Mouse (Mus musculus) liver, adult 2 months (tissue): Measurements from ENCODE around the gene Hp1bp3. TPM values are rescaled to one million over a fixed set of nuclear protein-coding genes. Genes with fewer than 3 reads are reported as not detected.

Experiments
- DNase-seq: peaks from one replicate; pipeline ENCODE4 v3.0.0-alpha.2; 2011; ENCODE audit warnings: low read depth, low spot score; ENCODE audit errors: extremely low read depth
- H3K27ac ChIP-seq: fragments of 200-500 bp; replicated peaks from 2 replicates; pipeline ENCODE4 v1.5.1; 2012; ENCODE audit warnings: low read depth, mild to moderate bottlenecking, control low read depth, inconsistent platforms, low read length; ENCODE audit not compliant: insufficient read depth
- H3K27me3 ChIP-seq: fragments of 200-500 bp; 2 replicates; pipeline ENCODE4 v1.6.1; 2012; ENCODE audit warnings: mild to moderate bottlenecking, moderate library complexity, low read length, inconsistent platforms; ENCODE audit not compliant: control insufficient read depth, insufficient read depth
- H3K36me3 ChIP-seq: fragments of 200-500 bp; 2 replicates; pipeline ENCODE4 v1.6.1; 2012; ENCODE audit warnings: low read length, inconsistent platforms; ENCODE audit not compliant: control insufficient read depth, insufficient read depth
- H3K4me1 ChIP-seq: fragments of 200-500 bp; 2 replicates; pipeline ENCODE4 v1.6.1; 2011; ENCODE audit warnings: low read length; ENCODE audit not compliant: control insufficient read depth, insufficient read depth
- H3K4me3 ChIP-seq: fragments of 200-500 bp; 2 replicates; pipeline ENCODE4 v1.5.1; 2011; ENCODE audit warnings: low read depth, mild to moderate bottlenecking, control low read depth, low read length, moderate library complexity; ENCODE audit not compliant: insufficient read depth
- H3K79me2 ChIP-seq: fragments of 200-500 bp; 2 replicates; pipeline ENCODE4 v1.6.1; 2012; ENCODE audit warnings: inconsistent platforms, mild to moderate bottlenecking, low read length, moderate library complexity; ENCODE audit not compliant: control insufficient read depth, insufficient read depth
- H3K9ac ChIP-seq: fragments of 200-500 bp; 2 replicates; pipeline ENCODE4 v1.6.1; 2012; ENCODE audit warnings: low read depth, mild to moderate bottlenecking, control low read depth, inconsistent platforms, low read length
- CTCF ChIP-seq: fragments of 200-500 bp; IDR thresholded peaks from 2 replicates; pipeline ENCODE4 v1.5.1; 2011; ENCODE audit warnings: low read depth, low read length, control low read depth
- POLR2A ChIP-seq: fragments of 200-500 bp; IDR thresholded peaks from 2 replicates; pipeline ENCODE4 v1.6.1; 2011; ENCODE audit warnings: low read length, control low read depth; ENCODE audit not compliant: insufficient read depth; ENCODE audit errors: extremely low read depth
- WGBS: fragments of 180-500 bp; shearing (Covaris S2); methylation state at CpG from one replicate; pipeline ENCODE4 v1.1.7; 2018; 5-methylcytosine and 5-hydroxymethylcytosine counted together
- polyA plus RNA-seq: library from polyadenylated mRNA; depleted of rRNA; stranded (reverse); fragments of >200 nt; gene quantifications from 2 replicates; pipeline ENCODE4 v1.2.3, GENCODE M21; 2012
- total RNA-seq: library from RNA; depleted of rRNA; stranded (reverse); fragments of >200 nt; gene quantifications from 2 replicates; pipeline ENCODE4 v1.2.3, GENCODE M21; 2014

The Hp1bp3 gene
- total and polyA plus RNA-seq, 2 experiments: 32.6 to 43.7 TPM

- DNase-seq: no peak
- no peak overlapping the region for H3K27ac ChIP-seq
- H3K36me3 ChIP-seq: peaks cover 56% of the 10 kb centered on the region
- no peak overlapping the region for H3K4me3 ChIP-seq
- no peaks in the 10 kb centered on the region for H3K27me3 ChIP-seq
- H3K4me1 ChIP-seq: peaks cover 13% of the 10 kb centered on the region
- peaks cover 15% of the 10 kb centered on the region; the same call in 1 of the 2 replicates for H3K79me2 ChIP-seq
- WGBS: 88% methylated on average over 10 of the region's 10 CpGs
- no peak for TF ChIP-seq POLR2A
- no peak for TF ChIP-seq CTCF
- H3K9ac ChIP-seq: no peak overlapping the region
These were observed 7.5 kb downstream of the Hp1bp3 start for GRCm38 (mm10) chr4:138223623-138224022.

- no peak for TF ChIP-seq POLR2A
- no peak for TF ChIP-seq CTCF
- no peak for DNase-seq
- WGBS: 84% methylated on average over 27 of the region's 27 CpGs
- Histone ChIP-seq H3K9ac (no peak overlapping the region), H3K27me3 (peaks cover 8% of the 10 kb centered on the region; the same call in 1 of the 2 replicates), H3K79me2 (no peaks in the 10 kb centered on the region), H3K36me3 (peaks cover 26% of the 10 kb centered on the region), H3K4me1 (no peaks in the 10 kb centered on the region), H3K27ac (no peak overlapping the region), H3K4me3 (no peak overlapping the region)
These were observed 30.9 kb downstream of the Hp1bp3 start for GRCm38 (mm10) chr4:138246756-138247665.

- Histone ChIP-seq H3K27me3 (peaks cover 8% of the 10 kb centered on the region; the same call in 1 of the 2 replicates), H3K4me3 (peak within 1 kb of the TSS; percentile 16; the same call in 1 of the 2 replicates), H3K79me2 (no peaks in the 10 kb centered on the region), H3K4me1 (no peaks in the 10 kb centered on the region), H3K27ac (no peak within 1 kb of the TSS), H3K9ac (no peak within 1 kb of the TSS), H3K36me3 (peaks cover 3% of the 10 kb centered on the region; the same call in 1 of the 2 replicates)
- no peak for DNase-seq
- WGBS: 2% methylated on average over 74 of the region's 74 CpGs
- TF ChIP-seq POLR2A (no peak), CTCF (no peak)
These were observed 34.2 kb downstream of the Hp1bp3 start, which contains the start of the genes Sh2d5 and Kif17 for GRCm38 (mm10) chr4:138250088-138250960. Gene Sh2d5, plus strand, starts transcription at chr4:138250403. Gene Kif17, plus strand, starts transcription at chr4:138250435.

- H3K9ac ChIP-seq: no peak overlapping the region
- H3K4me3 ChIP-seq: no peak overlapping the region
- no peak for DNase-seq
- H3K27me3 ChIP-seq: peaks cover 8% of the 10 kb centered on the region; the same call in 1 of the 2 replicates
- 6% methylated on average over 14 of the region's 14 CpGs for WGBS
- TF ChIP-seq CTCF (no peak), POLR2A (no peak)
- no peaks in the 10 kb centered on the region for H3K36me3 ChIP-seq
- H3K27ac ChIP-seq: no peak overlapping the region
- no peaks in the 10 kb centered on the region for H3K79me2 ChIP-seq
- no peaks in the 10 kb centered on the region for H3K4me1 ChIP-seq
These were observed 35.7 kb downstream of the Hp1bp3 start for GRCm38 (mm10) chr4:138251819-138252218.

DNA sequence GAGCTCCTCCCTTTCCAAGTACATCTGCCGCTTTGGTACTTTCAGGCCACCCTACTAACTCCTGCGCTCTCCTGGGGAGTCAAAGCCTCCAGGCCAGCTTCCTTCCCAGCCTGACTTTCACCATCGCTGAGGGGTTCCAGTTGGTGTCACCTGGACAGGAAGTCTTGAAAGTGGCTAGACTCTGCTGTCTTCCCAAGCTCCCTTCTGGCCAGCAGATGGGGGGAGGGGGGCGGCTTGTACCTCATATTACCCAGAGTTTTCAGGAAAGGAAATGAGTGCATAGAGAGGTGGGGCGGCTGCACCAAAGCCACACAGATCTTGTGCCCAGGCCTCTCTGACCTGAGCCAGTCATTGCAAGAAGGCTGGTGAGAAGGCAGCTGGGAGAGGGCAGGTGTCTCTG, 36.1 kb downstream of the Hp1bp3 start:
- WGBS: 57% methylated on average over 5 of the region's 5 CpGs
- H3K4me3 ChIP-seq: no peak overlapping the region
- DNase-seq: no peak
- TF ChIP-seq CTCF: no peak
- TF ChIP-seq POLR2A: no peak
- no peaks in the 10 kb centered on the region for H3K36me3 ChIP-seq
- no peak overlapping the region for H3K27ac ChIP-seq
- no peaks in the 10 kb centered on the region for H3K79me2 ChIP-seq
- peaks cover 8% of the 10 kb centered on the region; the same call in 1 of the 2 replicates for H3K27me3 ChIP-seq
- H3K9ac ChIP-seq: no peak overlapping the region
- no peaks in the 10 kb centered on the region for H3K4me1 ChIP-seq
